Mouse (Mus musculus) erythroblast, embryonic 14.5 days (primary cell): ENCODE data around the gene Sept14.

Experiments used
- GATA1 ChIP-seq: IDR thresholded peaks from 2 replicates; pipeline ENCODE4 v1.6.1; 2012; ENCODE audit warnings: low read length, inconsistent platforms, mixed read lengths
- TAL1 ChIP-seq: IDR thresholded peaks from 3 replicates; pipeline ENCODE4 v1.6.1; 2012; ENCODE audit warnings: low read length, inconsistent platforms, mixed read lengths

GRCm38 (mm10) chr5:129708412-129708811 lies at the start of gene Sept14:
- TF ChIP-seq GATA1 (no peak), TAL1 (no peak)
